Mouse (Mus musculus): ENCODE data around the gene Adipor2. TPM values are rescaled to one million over a fixed set of nuclear protein-coding genes. Genes with fewer than 3 reads are reported as not detected.
A peak's percentile ranks its signal among the peaks of the same experiment; 100 is the strongest.

Gene Adipor2
- polyA plus RNA-seq, 1 experiment from 2014 or later: 127 TPM

GRCm38 (mm10) chr6:119428611-119429010 lies 11.1 kb upstream of the Adipor2 start:
- Histone ChIP-seq H3K4me3 (ENCODE audit: low read length) (no peak overlapping the region), H3K27ac (ENCODE audit: low read length) (no peak overlapping the region), H3K27me3 (replicated peaks; ENCODE audit: control insufficient read depth, insufficient read depth, low read length) (no peaks in the 10 kb centered on the region), H3K9ac (ENCODE audit: low read depth, low read length) (no peak overlapping the region), H3K4me1 (ENCODE audit: control insufficient read depth, insufficient read depth, low read length) (no peaks in the 10 kb centered on the region), H3K36me3 (ENCODE audit: control insufficient read depth, insufficient read depth, low read length) (no peaks in the 10 kb centered on the region; the same call in 1 of the 2 replicates), H3K9me3 (ENCODE audit: control insufficient read depth, low read length) (no peaks in the 10 kb centered on the region), H3K4me2 (ENCODE audit: low read depth, low read length) (no peak overlapping the region)
- no peak for ATAC-seq
- WGBS: 90% methylated on average over 3 of the region's 3 CpGs

- Histone ChIP-seq H3K36me3 (ENCODE audit: control insufficient read depth, insufficient read depth, low read length) (no peaks in the 10 kb centered on the region), H3K9ac (ENCODE audit: low read depth, low read length) (no peak overlapping the region), H3K9me3 (ENCODE audit: control insufficient read depth, low read length) (no peaks in the 10 kb centered on the region), H3K4me2 (ENCODE audit: low read depth, low read length) (0 out of 2 replicates have a peak overlapping the region, but pooled peaks have one; percentile 0), H3K4me1 (ENCODE audit: control insufficient read depth, insufficient read depth, low read length) (peaks cover 5% of the 10 kb centered on the region), H3K27me3 (replicated peaks; ENCODE audit: control insufficient read depth, insufficient read depth, low read length) (no peaks in the 10 kb centered on the region), H3K4me3 (ENCODE audit: low read length) (no peak overlapping the region), H3K27ac (ENCODE audit: low read length) (peak overlapping the region; percentile 83)
- ATAC-seq: peak; percentile 73
- WGBS: 60% methylated on average over 4 of the region's 4 CpGs
Observed at GRCm38 (mm10) chr6:119421001-119421400, 3.5 kb upstream of the Adipor2 start.

- no peak overlapping the region for H3K4me2 ChIP-seq (ENCODE audit: low read depth, low read length)
- no peaks in the 10 kb centered on the region for H3K27me3 ChIP-seq (replicated peaks; ENCODE audit: control insufficient read depth, insufficient read depth, low read length)
- peak overlapping the region; percentile 83; the same call in 1 of the 2 replicates for H3K27ac ChIP-seq (ENCODE audit: low read length)
- no peak overlapping the region for H3K4me3 ChIP-seq (ENCODE audit: low read length)
- H3K9ac ChIP-seq (ENCODE audit: low read depth, low read length): no peak overlapping the region
- H3K4me1 ChIP-seq (ENCODE audit: control insufficient read depth, insufficient read depth, low read length): peaks cover 5% of the 10 kb centered on the region
- ATAC-seq: no peak
- H3K36me3 ChIP-seq (ENCODE audit: control insufficient read depth, insufficient read depth, low read length): no peaks in the 10 kb centered on the region
- WGBS: 83% methylated on average over 5 of the region's 5 CpGs
- no peaks in the 10 kb centered on the region for H3K9me3 ChIP-seq (ENCODE audit: control insufficient read depth, low read length)
Observed at GRCm38 (mm10) chr6:119420357-119420756, 2.9 kb upstream of the Adipor2 start.

GRCm38 (mm10) chr6:119419412-119419811 lies 1.9 kb upstream of the Adipor2 start:
- Histone ChIP-seq H3K27me3 (replicated peaks; ENCODE audit: control insufficient read depth, insufficient read depth, low read length) (no peaks in the 10 kb centered on the region), H3K9ac (ENCODE audit: low read depth, low read length) (no peak overlapping the region), H3K4me3 (ENCODE audit: low read length) (no peak overlapping the region), H3K4me1 (ENCODE audit: control insufficient read depth, insufficient read depth, low read length) (peaks cover 5% of the 10 kb centered on the region), H3K9me3 (ENCODE audit: control insufficient read depth, low read length) (no peaks in the 10 kb centered on the region), H3K27ac (ENCODE audit: low read length) (no peak overlapping the region), H3K4me2 (ENCODE audit: low read depth, low read length) (no peak overlapping the region), H3K36me3 (ENCODE audit: control insufficient read depth, insufficient read depth, low read length) (no peaks in the 10 kb centered on the region)
- WGBS: 54% methylated on average over 7 of the region's 7 CpGs
- no peak for ATAC-seq

- 43% methylated on average over 7 of the region's 7 CpGs for WGBS
- Histone ChIP-seq H3K27ac (ENCODE audit: low read length) (peak overlapping the region; percentile 77), H3K4me3 (ENCODE audit: low read length) (no peak overlapping the region), H3K9me3 (ENCODE audit: control insufficient read depth, low read length) (no peaks in the 10 kb centered on the region), H3K9ac (ENCODE audit: low read depth, low read length) (no peak overlapping the region), H3K36me3 (ENCODE audit: control insufficient read depth, insufficient read depth, low read length) (no peaks in the 10 kb centered on the region), H3K4me2 (ENCODE audit: low read depth, low read length) (no peak overlapping the region), H3K4me1 (ENCODE audit: control insufficient read depth, insufficient read depth, low read length) (peaks cover 5% of the 10 kb centered on the region), H3K27me3 (replicated peaks; ENCODE audit: control insufficient read depth, insufficient read depth, low read length) (no peaks in the 10 kb centered on the region)
- no peak for ATAC-seq
Observed at GRCm38 (mm10) chr6:119418392-119419251, 1.1 kb upstream of the Adipor2 start.

- no peak overlapping the region for H3K4me2 ChIP-seq (ENCODE audit: low read depth, low read length)
- WGBS: 72% methylated on average over 7 of the region's 7 CpGs
- H3K27me3 ChIP-seq (replicated peaks; ENCODE audit: control insufficient read depth, insufficient read depth, low read length): no peaks in the 10 kb centered on the region
- no peaks in the 10 kb centered on the region for H3K36me3 ChIP-seq (ENCODE audit: control insufficient read depth, insufficient read depth, low read length)
- H3K9me3 ChIP-seq (ENCODE audit: control insufficient read depth, low read length): no peaks in the 10 kb centered on the region
- no peak overlapping the region for H3K4me3 ChIP-seq (ENCODE audit: low read length)
- peak overlapping the region; percentile 77 for H3K27ac ChIP-seq (ENCODE audit: low read length)
- H3K9ac ChIP-seq (ENCODE audit: low read depth, low read length): no peak overlapping the region
- H3K4me1 ChIP-seq (ENCODE audit: control insufficient read depth, insufficient read depth, low read length): peaks cover 5% of the 10 kb centered on the region
- ATAC-seq: no peak
Observed at GRCm38 (mm10) chr6:119417821-119418220, 317 bp upstream of the Adipor2 start.

- ATAC-seq: no peak
- Histone ChIP-seq H3K9ac (ENCODE audit: low read depth, low read length) (peak overlapping the region; percentile 70), H3K4me2 (ENCODE audit: low read depth, low read length) (peak overlapping the region; percentile 1; the same call in 1 of the 2 replicates), H3K27ac (ENCODE audit: low read length) (peak overlapping the region; percentile 72), H3K4me3 (ENCODE audit: low read length) (peak overlapping the region; percentile 50), H3K27me3 (replicated peaks; ENCODE audit: control insufficient read depth, insufficient read depth, low read length) (no peaks in the 10 kb centered on the region), H3K4me1 (ENCODE audit: control insufficient read depth, insufficient read depth, low read length) (peaks cover 5% of the 10 kb centered on the region), H3K9me3 (ENCODE audit: control insufficient read depth, low read length) (no peaks in the 10 kb centered on the region), H3K36me3 (ENCODE audit: control insufficient read depth, insufficient read depth, low read length) (no peaks in the 10 kb centered on the region)
- WGBS: 62% methylated on average over 6 of the region's 6 CpGs
Observed at GRCm38 (mm10) chr6:119416643-119417042, 861 bp downstream of the Adipor2 start.

GRCm38 (mm10) chr6:119414262-119415043 lies 3.1 kb downstream of the Adipor2 start:
- Histone ChIP-seq H3K4me3 (ENCODE audit: low read length) (peak overlapping the region; percentile 50), H3K36me3 (ENCODE audit: control insufficient read depth, insufficient read depth, low read length) (no peaks in the 10 kb centered on the region), H3K4me2 (ENCODE audit: low read depth, low read length) (peak overlapping the region; percentile 38), H3K27me3 (replicated peaks; ENCODE audit: control insufficient read depth, insufficient read depth, low read length) (no peaks in the 10 kb centered on the region), H3K9ac (ENCODE audit: low read depth, low read length) (peak overlapping the region; percentile 47), H3K4me1 (ENCODE audit: control insufficient read depth, insufficient read depth, low read length) (peaks cover 5% of the 10 kb centered on the region; the same call in 1 of the 2 replicates), H3K9me3 (ENCODE audit: control insufficient read depth, low read length) (peaks cover 2% of the 10 kb centered on the region; the same call in 1 of the 2 replicates), H3K27ac (ENCODE audit: low read length) (peak overlapping the region; percentile 49)
- 62% methylated on average over 15 of the region's 15 CpGs for WGBS
- ATAC-seq: no peak

GRCm38 (mm10) chr6:119412588-119412987 lies 4.9 kb downstream of the Adipor2 start:
- peak overlapping the region; percentile 80 for H3K27ac ChIP-seq (ENCODE audit: low read length)
- 85% methylated on average over 4 of the region's 4 CpGs for WGBS

More at GRCm38 (mm10) chr6:119412588-119412987, 4.9 kb downstream of the Adipor2 start:
- H3K9ac ChIP-seq (ENCODE audit: low read depth, low read length): peak overlapping the region; percentile 53; the same call in 1 of the 2 replicates
- no peaks in the 10 kb centered on the region for H3K4me1 ChIP-seq (ENCODE audit: control insufficient read depth, insufficient read depth, low read length)
- no peaks in the 10 kb centered on the region for H3K36me3 ChIP-seq (ENCODE audit: control insufficient read depth, insufficient read depth, low read length)
- peaks cover 2% of the 10 kb centered on the region; the same call in 1 of the 2 replicates for H3K9me3 ChIP-seq (ENCODE audit: control insufficient read depth, low read length)
- no peak overlapping the region for H3K4me2 ChIP-seq (ENCODE audit: low read depth, low read length)
- no peak for ATAC-seq
- 0 out of 2 replicates have a peak overlapping the region, but pooled peaks have one; percentile 4 for H3K4me3 ChIP-seq (ENCODE audit: low read length)
- no peaks in the 10 kb centered on the region for H3K27me3 ChIP-seq (replicated peaks; ENCODE audit: control insufficient read depth, insufficient read depth, low read length)
